Mouse (Mus musculus): ENCODE results near the gene Sox5.

The Sox5 gene

DNA sequence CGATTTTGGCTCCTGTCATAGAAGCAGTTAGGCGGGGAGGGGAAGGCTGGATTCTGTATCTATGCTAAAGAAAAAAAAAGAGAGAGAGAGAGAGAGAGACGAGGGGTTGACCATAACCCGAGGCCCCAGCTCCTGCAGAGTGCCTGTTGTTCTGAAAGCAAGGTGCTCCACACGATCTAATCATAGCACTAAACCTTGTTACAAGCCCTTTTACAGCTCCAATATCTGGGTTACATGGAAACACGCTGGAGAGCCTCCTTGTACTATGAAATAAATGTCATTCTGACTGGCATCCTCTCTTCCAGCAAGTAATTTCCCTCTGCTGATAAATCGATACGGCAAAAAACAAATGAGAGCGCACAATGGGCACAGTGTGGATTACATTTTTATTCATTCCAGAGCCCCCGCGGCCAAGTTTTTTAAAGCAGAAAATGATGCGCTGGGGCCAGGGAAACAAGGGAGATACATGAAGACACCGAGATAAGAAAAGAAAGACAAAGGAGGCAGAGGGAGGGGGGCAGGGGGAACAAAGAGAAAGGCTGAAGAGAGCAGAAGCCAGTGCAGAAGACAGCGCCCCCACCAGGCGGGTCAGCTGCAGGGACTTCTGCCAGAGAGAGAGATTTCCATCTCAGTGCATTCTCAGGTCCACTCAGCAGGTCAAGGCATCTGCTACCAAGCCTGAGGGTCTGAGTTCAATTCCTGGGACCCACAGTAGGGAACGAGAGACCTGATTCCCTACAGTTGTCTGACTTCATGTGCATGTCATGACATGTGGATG, 304.3 kb downstream of the Sox5 start:
- no peak for DNase-seq

DNA sequence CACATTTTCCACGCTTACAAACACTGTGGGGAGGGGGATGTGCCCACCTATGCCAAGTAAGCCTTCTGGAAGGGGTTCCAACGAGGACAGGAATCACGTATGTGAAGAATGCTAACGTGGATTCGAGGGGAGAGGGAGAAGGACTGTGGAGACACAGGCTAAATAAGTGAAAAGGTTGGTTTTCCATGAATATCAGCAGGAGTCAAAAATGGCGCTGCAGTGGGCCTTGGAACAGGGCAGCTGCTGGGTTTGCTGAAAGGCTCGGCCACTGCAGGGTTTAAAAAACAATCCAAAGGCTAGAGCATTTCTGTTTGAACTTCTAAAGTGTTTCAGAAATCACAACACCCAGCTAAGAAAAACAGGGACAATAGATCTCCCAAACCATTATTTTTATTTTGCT, 308.3 kb downstream of the Sox5 start:
- DNase-seq, result no peak

DNA sequence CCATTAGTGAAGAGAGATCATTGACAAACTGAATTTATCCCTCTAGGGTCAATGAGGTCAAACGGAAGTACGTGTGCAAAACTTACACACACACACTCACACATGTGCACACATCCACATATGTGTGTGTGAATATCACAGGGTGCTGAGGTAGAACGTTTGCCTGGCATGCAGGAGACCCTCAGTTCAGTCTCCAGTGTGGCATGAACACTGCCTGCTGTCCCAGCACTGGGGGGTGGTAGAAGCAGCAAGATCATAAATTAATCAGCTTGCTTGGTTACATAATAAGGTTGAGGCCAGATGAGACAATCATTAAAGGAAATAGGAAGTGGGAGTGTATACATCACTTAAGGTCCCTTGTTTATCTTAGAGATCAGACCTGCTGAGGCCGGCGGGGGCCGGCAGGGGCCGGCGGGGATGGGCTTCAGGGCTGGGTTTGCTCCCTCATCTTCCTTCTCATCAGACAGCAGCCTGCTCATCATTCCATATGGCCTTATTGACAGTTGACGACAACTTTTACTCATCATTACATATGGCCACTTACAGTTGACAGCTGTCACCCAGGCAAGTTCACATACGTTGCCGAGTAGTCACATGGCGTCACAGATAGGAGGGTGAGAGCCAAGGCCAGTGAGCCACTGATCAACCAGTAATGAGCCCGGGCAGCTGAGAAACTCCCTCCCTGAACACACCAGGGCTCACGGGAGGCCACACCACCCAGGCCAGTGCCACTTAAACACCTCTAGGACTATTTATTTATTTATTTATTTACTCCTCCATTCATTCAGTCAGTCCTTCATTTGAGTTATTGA, 309.5 kb downstream of the Sox5 start:
- no peak for DNase-seq

DNA sequence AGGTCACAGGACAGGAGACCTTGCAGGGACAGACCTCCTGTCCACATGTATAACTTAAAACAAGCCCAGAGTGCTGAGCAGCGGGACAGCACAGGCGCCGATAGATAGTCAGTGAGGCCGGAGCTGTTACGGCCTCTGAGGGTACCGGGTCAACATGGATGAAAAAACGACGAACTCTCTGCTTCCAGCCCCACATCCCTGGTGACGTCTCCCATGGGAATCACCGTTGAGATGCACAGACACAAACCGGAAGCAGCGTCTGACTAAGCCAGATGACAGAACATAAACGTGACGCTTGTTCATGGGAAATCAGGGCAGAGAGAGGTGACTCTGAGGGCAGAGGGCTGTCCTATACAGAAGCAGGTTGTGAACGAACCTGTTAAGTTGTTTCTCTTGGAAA, 315.1 kb downstream of the Sox5 start:
- no peak for DNase-seq

DNA sequence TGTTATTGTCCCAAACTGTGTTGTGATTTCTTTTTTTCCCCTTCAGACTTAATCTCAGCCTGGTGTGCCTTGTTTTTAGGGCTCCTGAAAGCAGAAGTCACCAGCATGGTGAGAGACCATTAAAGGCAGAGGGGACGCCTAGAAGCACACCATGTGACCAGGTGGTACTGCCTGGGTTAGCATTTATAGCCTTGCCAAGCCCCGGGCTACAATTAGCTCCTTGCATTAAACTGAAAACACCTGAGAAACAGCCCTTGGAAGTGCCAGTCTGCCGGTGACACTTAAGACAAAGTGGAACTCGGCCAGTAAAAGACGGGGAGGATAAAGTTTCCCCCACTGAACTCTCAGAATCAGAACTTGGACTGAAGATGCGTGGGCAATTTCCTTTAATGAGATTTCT, 318.1 kb downstream of the Sox5 start:
- DNase-seq, result no peak

DNA sequence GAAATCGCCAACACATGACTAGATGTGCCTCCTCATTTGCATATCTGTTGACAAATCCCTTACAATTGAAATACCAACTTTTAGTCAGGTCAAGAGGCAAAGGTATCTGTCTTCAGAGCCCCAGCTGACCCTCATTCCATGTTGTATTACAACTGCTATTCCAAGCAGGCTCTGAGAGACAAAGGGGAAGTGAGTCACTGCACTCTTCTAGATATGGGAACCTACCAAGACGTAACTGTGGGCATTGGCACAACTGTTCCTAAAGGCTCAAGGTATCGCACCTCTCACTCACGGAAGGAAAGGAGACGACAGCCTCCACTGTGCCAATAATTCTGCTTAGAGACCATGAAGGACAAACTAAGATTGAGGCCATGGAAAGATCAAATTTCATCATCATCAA, 318.5 kb downstream of the Sox5 start:
- DNase-seq, result no peak

DNA sequence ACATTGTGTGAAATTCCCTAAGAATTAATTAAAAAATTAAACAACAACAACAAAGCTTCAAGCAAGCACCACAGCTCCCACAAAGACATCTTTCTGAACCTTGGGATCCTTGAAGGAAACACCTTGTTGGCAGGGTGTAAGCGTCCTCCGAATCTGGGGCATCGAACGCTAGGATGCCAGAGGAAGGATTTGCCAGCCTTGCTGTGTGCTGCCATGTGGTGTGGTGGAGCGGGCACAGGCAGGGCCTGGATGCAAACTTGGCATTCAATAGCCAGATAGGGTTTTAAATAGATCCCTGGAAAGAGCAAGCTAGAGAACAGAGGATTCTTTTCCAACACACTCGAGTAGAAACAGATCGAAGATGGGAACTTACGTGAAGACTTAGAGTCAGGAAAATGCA, 322.3 kb downstream of the Sox5 start:
- DNase-seq, result no peak

DNA sequence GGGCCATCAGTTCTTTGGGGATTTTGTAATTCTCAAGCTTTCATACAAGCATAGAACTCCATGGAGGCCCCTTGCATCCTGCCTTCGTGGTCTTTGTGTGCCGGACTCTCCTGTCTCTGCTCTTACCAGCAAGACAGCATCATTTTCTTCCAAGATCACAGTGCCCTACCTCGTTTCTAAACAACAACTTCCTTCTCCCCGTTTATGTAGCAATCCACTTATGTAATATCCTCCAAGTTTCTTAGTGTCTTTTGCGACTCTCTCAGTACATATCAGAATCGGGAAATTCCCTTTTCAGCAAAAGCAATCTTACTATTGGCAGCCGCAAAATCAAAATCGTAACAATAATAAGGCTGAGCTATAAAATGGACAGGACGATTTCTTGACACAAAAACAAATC, 324.3 kb downstream of the Sox5 start:
- DNase-seq, result no peak

DNA sequence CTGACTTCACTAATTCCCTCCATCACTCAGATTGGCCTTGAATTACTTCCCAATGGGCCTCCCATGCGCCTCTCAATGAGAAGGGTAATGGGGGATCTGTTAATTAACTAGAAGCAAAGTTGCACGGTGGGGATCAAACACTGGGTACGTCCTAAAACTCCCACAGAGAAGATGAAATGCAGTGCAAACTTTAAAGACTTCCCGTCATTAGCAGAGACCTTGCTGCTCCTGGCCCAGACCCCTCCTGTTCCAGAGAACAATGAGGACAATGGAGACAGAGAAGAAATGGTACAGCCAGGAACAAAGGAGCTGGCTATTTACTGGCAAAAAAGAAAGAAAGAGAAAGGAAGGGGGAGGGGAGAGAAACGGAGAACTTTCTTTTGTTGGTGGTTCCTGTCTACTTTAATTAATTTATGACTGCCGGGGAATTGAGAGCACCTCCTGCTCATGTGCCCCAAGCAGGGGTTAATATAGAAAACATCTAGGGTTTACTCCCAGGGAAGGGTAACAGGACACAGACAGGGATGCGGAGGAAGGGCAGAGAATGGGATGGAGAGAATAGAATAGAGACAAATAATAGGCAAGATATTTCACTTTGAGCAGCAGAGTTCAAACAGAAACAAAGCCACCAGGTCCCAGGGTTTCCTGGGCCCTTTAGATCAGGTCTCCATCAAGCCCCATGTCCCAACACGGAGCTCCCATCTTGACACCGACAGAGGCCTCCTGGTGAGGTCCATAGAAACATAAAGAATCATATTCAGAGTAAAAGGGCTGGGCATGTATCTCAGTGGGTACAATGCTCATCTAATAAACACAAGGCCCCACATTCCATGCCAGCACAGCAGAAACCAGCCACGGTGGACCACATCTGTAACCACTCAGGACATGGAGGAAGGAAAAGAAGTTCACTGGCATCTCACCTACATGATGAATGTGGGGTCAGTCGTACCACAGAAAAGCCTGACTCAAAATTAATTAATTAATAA, 327.2 kb downstream of the Sox5 start:
- DNase-seq, result no peak

DNA sequence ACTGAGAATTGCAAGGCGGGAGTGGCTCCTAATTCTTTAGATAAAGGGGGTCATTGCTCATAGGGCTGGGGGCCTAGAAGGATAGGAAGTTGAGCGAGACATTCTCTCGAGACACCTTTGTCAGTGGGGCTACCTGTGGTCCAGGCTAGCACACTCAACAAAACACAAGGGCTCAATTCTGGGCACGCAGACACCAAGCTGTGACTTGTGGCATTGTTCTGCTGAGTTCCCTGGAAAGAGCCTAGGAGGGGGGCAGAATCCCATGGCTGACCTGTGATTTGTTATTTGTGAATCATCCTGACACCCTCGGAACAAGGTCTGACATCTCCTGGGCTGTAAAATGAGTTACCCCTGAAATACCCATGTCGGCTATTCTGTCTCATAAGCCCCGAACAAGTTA, 328.2 kb downstream of the Sox5 start:
- no peak for DNase-seq

DNA sequence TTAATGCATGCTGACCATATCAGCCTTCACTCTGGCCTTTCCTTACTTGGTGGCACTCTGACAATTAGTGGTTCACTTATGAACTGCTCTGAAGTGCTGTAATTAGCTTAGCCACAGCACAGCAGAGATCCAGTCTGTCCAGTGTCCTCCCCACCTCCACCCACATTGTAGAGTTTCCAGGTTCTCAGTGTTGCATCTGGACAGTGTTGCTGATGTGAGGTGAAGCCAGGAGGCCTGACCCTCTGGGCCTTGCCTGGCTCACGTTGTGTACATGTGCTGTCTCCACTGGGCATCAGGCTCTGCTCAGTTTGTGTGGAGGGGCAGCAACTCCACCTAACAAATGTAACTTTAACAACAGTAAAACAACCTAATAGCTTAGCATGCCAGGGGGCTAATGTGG, 328.6 kb downstream of the Sox5 start:
- DNase-seq, result no peak

DNA sequence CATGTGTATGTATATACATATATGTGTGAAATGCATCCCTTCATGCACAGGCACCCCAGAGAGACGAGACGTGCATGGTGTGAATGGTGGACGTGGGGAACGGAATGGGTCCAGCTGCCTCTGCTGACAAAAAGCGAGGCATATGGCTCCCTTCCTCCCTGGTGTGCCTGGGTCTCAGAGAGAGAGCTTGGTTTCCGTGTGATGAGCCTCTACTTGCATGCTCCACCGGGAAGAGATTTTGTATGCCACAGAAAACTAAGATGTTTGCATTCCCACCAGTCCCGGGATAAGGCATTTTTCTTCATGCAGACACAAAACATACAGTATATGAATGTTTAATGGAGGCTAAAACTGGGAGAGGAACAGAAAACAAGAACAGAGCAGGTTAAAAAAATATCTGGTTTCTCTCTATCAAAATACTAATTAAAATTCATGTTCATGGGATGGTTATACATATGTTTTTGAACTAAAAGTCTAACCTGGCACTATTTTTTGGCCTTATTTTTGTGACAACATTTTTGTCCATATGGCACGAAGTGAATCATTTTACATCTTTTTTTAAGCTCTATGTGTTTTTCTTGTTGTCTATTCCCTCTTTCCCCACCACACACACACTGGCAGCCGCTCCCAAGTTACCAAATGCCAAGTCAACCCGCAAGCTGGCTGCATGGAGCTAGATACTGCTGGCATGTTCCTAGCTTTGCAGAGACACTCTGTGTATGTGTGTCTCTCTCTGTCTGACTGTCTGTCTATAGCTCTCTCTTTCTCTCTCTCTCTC, 329.4 kb downstream of the Sox5 start:
- peak; percentile 64 for DNase-seq

DNA sequence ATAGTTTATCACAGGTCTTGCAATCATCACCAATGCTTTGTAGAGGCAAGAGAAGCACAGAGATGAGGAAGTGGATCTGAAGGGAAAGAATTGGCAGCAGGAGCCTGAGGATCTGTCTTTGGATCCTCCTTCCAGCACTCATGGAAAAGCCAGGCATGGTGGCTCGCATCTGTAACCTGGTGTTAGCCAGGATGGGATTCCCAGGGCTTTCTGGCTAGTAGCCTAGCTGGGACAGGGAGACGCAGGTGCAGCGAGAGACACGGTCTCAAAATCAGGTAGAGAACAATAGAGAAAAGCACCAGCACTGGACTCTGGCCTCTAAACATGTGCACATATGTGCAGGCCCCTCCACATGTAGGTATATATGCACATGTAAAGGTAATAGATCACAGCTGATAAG, 330.1 kb downstream of the Sox5 start:
- no peak for DNase-seq

DNA sequence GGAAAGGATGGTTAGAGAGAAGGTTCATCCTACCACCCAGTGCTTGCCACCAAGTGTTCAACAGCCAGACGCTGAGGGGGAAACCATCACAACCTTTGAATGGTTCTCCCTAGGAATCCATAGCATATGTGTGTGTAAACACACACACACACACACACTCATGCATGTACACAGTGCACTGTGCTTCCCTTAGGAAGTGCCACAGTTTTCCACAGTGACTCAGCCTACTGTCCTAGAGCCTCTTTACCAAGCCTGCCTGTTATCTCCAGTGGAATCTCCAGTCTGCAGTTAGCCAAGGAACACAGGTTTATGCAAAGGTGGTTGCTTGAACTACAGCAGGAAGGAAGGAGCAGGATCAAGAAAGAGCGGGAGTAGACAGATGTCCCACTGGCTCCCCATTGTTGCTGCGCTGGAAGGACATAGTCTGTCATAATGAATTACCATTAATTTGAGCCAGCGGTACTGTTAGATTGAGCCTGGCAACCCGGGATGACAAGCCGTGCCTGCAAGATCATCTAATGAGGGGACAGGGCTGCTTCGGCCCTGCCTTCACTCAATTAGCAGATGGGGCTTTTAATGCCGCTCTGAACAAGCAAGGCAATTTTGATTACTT, 335.9 kb downstream of the Sox5 start:
- DNase-seq, result no peak

DNA sequence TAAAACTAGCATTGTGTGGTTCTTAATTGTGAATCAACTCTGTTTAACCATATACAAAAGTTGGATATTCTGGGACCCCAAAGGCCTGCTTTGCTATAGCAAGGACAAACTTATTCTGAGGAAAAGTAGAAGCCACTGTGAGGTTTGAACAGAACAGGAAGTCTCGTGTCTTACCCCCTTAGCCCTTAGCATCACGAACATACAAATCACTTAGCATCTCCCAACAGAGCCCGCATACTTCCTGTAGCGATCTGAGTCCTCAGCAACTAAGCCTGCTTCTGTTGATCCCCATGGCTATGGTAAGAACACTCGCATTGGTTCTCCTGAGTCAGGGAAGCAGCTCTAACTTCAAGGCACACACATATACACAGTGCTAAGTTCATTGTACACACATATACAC, 337.4 kb downstream of the Sox5 start:
- no peak for DNase-seq

DNA sequence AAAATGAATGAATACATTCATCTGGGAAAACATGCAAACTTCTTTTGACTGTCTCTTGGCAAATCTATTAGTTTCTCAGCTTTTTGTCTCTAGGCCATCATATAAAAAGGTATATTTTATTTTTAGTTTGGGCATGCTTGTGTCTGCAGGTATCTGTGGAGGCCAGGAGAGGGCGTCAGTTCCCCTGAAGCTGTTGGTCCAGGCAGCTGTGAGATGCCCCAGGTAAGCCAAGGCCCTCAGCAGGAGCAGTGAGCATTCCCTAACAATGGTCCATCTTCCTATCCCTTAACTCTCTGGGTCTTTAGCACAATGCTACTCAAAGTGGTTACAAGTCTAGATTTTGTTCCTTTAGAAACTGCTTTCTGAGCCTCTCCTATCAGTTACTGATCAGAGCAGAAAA, 338.1 kb downstream of the Sox5 start:
- DNase-seq, result no peak

DNA sequence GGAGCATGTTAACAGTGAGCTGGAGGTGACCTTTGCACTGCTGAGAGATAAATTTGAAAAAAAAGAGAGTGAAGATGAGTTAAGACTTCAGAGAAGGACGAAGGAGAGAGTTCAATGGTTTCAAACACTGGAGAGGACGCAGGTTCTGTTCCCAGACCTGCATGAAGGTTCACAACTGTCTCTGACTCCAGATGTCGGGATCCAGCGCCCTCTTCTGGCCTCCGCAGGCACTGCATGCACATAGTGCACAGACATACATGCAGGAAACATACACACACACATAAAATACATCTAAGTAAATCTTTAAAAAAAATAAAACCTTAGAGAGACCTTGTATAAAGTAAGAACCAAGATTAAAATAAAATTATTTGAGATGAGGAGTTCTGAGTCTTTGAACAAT, 352.5 kb downstream of the Sox5 start:
- no peak for DNase-seq

DNA sequence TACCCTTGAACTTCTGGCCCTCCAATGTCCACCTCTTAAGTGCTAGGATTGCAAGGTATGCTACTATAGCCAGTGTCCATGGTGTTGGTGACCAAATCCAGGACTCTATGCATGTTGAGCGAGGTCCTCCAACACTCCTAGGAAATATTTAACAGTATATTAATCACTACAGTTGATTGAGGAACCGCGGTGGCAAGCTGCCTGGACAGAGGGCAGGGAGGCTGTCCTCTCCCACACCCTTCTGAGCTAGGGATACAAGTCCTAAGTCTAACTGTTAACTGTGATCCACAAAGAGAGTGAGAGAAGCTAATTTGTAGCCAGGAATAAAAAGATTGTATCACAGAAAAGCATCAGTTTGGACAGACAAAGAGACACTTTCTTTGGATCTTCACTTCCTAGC, 373.7 kb downstream of the Sox5 start:
- no peak for DNase-seq

DNA sequence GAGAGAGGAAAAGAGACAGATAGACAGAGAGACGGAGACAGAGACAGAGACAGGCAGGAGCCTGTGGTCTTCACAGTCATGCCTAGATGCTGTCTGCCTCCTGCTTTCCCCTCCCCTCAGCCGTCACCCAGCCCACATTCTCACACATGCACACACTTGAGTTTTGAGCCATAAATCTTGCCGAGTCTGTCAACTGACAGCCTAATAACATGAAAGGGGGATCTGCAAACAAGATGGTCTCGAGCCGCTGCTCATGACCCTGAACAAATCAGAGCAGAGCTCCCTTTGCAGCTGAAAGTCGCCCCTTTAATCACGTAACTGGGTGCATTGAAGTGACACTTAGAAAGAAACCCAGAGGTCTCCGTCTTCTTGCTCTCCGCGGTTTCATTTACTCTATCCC, 383.7 kb downstream of the Sox5 start:
- no peak for DNase-seq

DNA sequence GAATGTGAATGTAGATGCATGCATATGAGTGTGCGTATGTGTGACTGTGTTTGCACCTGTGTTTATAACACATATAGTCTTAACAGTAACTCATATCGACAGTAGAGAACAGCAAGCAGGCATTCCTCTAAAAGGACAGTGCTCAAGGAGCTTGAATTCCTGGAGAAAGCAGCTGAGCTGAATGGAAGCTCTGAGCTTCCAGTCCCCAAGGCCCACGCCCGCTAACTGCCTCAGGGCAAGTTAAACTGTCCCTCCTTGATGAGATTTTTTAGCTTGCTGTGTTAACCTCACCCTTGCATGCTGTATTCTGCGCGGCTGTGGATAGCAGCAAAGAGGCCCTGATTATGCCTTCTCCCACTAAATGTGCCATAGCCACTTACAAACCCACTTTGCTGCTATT, 388.6 kb downstream of the Sox5 start:
- no peak for DNase-seq

DNA sequence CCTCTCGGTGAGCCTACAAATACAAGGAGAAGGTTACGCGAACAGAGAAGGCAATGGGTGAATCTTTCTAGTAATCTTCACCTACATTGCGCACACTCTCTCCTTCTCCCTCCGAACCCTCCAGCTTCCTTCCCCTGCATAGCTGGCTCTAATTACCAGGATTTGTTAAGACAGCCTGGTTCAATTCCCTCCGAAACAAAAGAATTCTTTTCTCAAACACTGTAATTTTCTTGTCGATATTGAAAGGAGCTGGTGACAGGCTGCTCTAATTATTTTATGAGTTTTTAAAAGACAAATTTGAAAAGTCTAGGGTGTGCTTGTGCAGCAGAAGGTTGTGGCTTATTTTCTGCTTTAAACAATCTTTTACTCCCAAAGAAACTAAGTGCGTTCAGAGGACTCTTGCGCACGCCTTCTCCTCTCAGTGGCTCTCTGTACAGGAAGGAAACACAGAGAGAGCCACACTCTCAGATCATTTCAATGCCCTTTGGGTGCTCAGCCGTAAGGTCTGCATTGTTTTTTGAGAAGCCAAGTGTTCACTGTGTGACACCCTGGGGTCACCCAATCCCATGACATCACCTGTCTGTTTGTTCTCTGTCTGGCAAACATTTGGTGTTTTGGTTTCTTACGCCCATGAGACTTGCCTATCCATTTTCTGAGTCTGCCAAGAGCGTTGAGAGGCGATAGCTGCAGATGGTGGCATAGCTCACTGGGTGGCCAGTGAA, 392.3 kb downstream of the Sox5 start:
- DNase-seq, result no peak
